Mouse (Mus musculus) liver, adult 2 months (tissue): ENCODE measurements around the gene Vmn1r1.

Experiments used
- CTCF ChIP-seq: fragments of 200-500 bp; IDR thresholded peaks from 2 replicates; pipeline ENCODE4 v1.5.1; 2011; ENCODE audit warnings: low read depth, low read length, control low read depth
- POLR2A ChIP-seq: fragments of 200-500 bp; IDR thresholded peaks from 2 replicates; pipeline ENCODE4 v1.6.1; 2011; ENCODE audit warnings: low read length, control low read depth; ENCODE audit not compliant: insufficient read depth; ENCODE audit errors: extremely low read depth

DNA sequence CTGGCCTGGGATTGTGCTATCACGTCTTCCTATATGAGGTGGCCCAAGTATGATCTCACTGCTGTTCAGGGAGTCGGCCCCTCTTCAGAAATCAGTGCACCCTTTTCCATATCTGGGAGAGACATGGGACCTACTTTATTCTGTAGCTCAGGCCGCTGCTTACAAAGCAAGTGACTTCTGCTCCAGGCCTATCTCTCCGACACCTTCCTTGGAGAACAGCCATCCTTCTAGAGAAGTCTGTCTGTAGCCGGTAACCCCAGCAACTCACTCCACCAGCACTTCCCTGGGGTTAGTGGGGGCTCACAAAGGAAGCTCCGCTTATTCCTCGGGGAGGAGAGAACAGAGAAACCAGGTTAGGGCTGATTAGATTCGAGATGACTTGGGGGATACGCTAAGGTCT lies 57.0 kb downstream of the Vmn1r1 start:
- TF ChIP-seq CTCF (no peak), POLR2A (no peak)
